ENCODE assay signal across 17 mouse cellular contexts in the genomic region with DNA sequence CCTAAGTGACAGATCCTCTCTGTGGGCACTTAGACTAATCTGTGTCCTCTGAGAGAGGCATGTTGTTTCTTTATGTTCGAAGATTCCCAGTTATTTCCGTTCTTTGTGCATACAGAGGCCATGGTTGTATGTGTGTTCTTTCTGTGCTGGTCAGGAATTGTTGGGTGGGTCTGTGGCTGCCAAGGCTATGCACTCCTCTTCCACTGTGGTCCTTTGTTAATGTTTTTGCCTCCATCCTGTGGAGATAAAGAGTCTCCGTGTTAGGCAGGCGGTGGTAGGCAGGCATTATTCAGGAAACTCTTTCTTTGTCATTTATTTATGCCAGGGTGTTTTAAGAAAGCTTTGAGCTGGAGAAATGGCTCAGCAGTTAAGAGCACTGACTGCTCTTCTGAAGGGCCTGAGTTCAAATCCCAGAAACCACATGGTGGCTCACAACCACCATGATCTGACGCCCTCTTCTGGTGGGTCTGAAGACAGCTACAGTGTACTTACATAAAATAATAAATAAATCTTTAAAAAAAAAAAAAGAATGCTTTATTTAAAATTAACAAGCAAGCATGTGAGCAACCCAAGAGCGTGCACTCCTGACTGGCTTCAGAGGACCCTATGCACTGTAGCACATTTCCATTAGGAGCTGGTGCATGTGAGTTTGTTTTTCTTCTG.
DNase-seq lines count a peak whose midpoint lies in the region; ATAC-seq and TF ChIP-seq lines count a peak whose summit lies in the region.
"Had no signal": no experiment of that assay in that cellular context is flagged by ENCODE, and none has a peak within 500 bp of the region (broad histone marks: within the 10 kb centered on the region; RNA-seq: fewer than 3 reads in every experiment).

No protein-coding gene starts in this region.

- peaks cover 2% of the 10 kb centered on the region; the same call in 1 of the 2 replicates for H3K36me3 ChIP-seq in heart, adult 2 months (ENCODE audit: control insufficient read depth, insufficient read depth, low read length)
- H3K36me3 ChIP-seq in lung, embryonic 15.5 days = no peaks in the 10 kb centered on the region
- no peaks in the 10 kb centered on the region for H3K36me3 ChIP-seq in hindbrain, postnatal 0 days (ENCODE audit: insufficient read depth, low read length)
- H3K36me3 ChIP-seq: hindbrain, embryonic 13.5 days; intestine, embryonic 15.5 days; midbrain, embryonic 13.5 days had no signal

- no peaks in the 10 kb centered on the region for H3K9me3 ChIP-seq in lung, embryonic 15.5 days
- no peaks in the 10 kb centered on the region for H3K9me3 ChIP-seq in hindbrain, postnatal 0 days (ENCODE audit: low read length)
- H3K9me3 ChIP-seq: hindbrain, embryonic 13.5 days; intestine, embryonic 15.5 days; midbrain, embryonic 13.5 days had no signal

- peaks cover 2% of the 10 kb centered on the region for H3K4me1 ChIP-seq in heart, adult 2 months (ENCODE audit: control insufficient read depth, insufficient read depth, low read length)
- H3K4me1 ChIP-seq in lung, embryonic 15.5 days = 0 out of 2 replicates have a peak, but pooled peaks cover 4% of the 10 kb centered on the region
- H3K4me1 ChIP-seq in lung, adult 2 months (ENCODE audit: control insufficient read depth, insufficient read depth, low read length) = peaks cover 18% of the 10 kb centered on the region; the same call in 1 of the 2 replicates
- no peaks in the 10 kb centered on the region for H3K4me1 ChIP-seq in hindbrain, postnatal 0 days (ENCODE audit: insufficient read depth, low read length)

- TF ChIP-seq CTCF in heart, adult 2 months (IDR thresholded peaks at IDR 0.05) = peak; percentile 46
- TF ChIP-seq CTCF in lung, adult 2 months (IDR thresholded peaks at IDR 0.05; ENCODE audit: insufficient read depth, low read length) = no peak
- TF ChIP-seq CTCF in hindbrain, postnatal 0 days (IDR thresholded peaks at IDR 0.05; ENCODE audit: low read depth) = no peak

- no peak overlapping the region for H3K4me3 ChIP-seq in heart, adult 2 months
- no peak overlapping the region for H3K4me3 ChIP-seq in lung, embryonic 15.5 days
- H3K4me3 ChIP-seq in lung, adult 2 months (replicated peaks; ENCODE audit: extremely low read depth, low read depth, low read length) = no peak overlapping the region
- no peak overlapping the region for H3K4me3 ChIP-seq in hindbrain, postnatal 0 days (ENCODE audit: low read length)
- H3K4me3 ChIP-seq: hindbrain, embryonic 13.5 days; intestine, embryonic 15.5 days; midbrain, embryonic 13.5 days had no signal

- H3K27me3 ChIP-seq in heart, adult 2 months (ENCODE audit: control insufficient read depth, insufficient read depth, low read length) = no peaks in the 10 kb centered on the region
- H3K27me3 ChIP-seq in lung, embryonic 15.5 days = no peaks in the 10 kb centered on the region
- H3K27me3 ChIP-seq in hindbrain, postnatal 0 days (ENCODE audit: insufficient read depth, low read length) = no peaks in the 10 kb centered on the region
- H3K27me3 ChIP-seq: hindbrain, embryonic 13.5 days; intestine, embryonic 15.5 days; midbrain, embryonic 13.5 days had no signal

- DNase-seq in heart, adult 2 months = no peak
- no peak for DNase-seq in heart, adult 9 months (ENCODE audit: low spot score in 2 of 2)
- DNase-seq in lung, adult 2 months = no peak
- DNase-seq in ZHBTc4 (ENCODE audit: low read depth, low spot score) = peak; percentile 57
- peak; percentile 56 for DNase-seq in lung, postnatal 36 days
- no peak for DNase-seq in hindbrain, postnatal 0 days (ENCODE audit: low spot score)
- DNase-seq: cerebellum, postnatal 10 days; heart, postnatal 10 days; kidney, postnatal 14 days; thymus, adult 2 months had no signal

- intact Hi-C loops in heart, adult 2 months (cut with DNase I) = loop anchor here (5.0 kb wide), 1 partner anchor 44 kb away; no protein-coding TSS in a partner anchor

- H3K79me2 ChIP-seq in heart, adult 2 months (replicated peaks; ENCODE audit: control insufficient read depth, insufficient read depth, low read length) = 0 out of 2 replicates have a peak, but pooled peaks cover 2% of the 10 kb centered on the region

- peak; percentile 52; the same call in 1 of the 2 replicates for ATAC-seq in lung, embryonic 15.5 days (ENCODE audit: borderline replicate concordance, extremely low read depth, low FRiP score, low TSS enrichment)
- ATAC-seq in monocyte, adult 5-6 weeks (replicated peaks; ENCODE audit: insufficient number of reproducible peaks, low FRiP score, low TSS enrichment, poor library complexity, severe bottlenecking) = no peak
- no peak for ATAC-seq in hindbrain, postnatal 0 days
- ATAC-seq: forebrain, embryonic 14.5 days; intestine, embryonic 15.5 days; midbrain, embryonic 13.5 days had no signal

- no peak overlapping the region for H3K27ac ChIP-seq in heart, adult 2 months
- H3K27ac ChIP-seq in lung, embryonic 15.5 days = no peak overlapping the region
- H3K27ac ChIP-seq in hindbrain, postnatal 0 days = no peak overlapping the region
- H3K27ac ChIP-seq: hindbrain, embryonic 13.5 days; intestine, embryonic 15.5 days; macrophage; midbrain, embryonic 13.5 days had no signal

- H3K9ac ChIP-seq in heart, adult 2 months (ENCODE audit: low read depth, low read length) = no peak overlapping the region
- no peak overlapping the region for H3K9ac ChIP-seq in lung, embryonic 15.5 days
- no peak overlapping the region for H3K9ac ChIP-seq in hindbrain, postnatal 0 days (replicated peaks; ENCODE audit: low read length)
- H3K9ac ChIP-seq: hindbrain, embryonic 13.5 days; intestine, embryonic 15.5 days; midbrain, embryonic 13.5 days had no signal

- TF ChIP-seq EP300 in heart, adult 2 months (IDR thresholded peaks at IDR 0.05; ENCODE audit: insufficient read depth, low read depth, low read length) = no peak

- WGBS in heart, adult 2 months = 68% methylated on average over 6 of the region's 6 CpGs
- WGBS in lung, embryonic 15.5 days = 74% methylated on average over 6 of the region's 6 CpGs
- WGBS in lung, adult 2 months = 64% methylated on average over 6 of the region's 6 CpGs
- WGBS in hindbrain, postnatal 0 days = 81% methylated on average over 6 of the region's 6 CpGs

- TF ChIP-seq POLR2A in heart, adult 2 months (IDR thresholded peaks at IDR 0.05; ENCODE audit: insufficient read depth, low read depth, low read length) = no peak
- no peak for TF ChIP-seq POLR2A in lung, adult 2 months (IDR thresholded peaks at IDR 0.05; ENCODE audit: borderline replicate concordance, extremely low read depth, low read depth, low read length)

- H3K4me2 ChIP-seq in lung, embryonic 15.5 days = no peak overlapping the region
- H3K4me2 ChIP-seq in hindbrain, postnatal 0 days (ENCODE audit: low read depth, low read length) = no peak overlapping the region
- H3K4me2 ChIP-seq: hindbrain, embryonic 13.5 days; intestine, embryonic 15.5 days; midbrain, embryonic 13.5 days had no signal

Comparison
In these comparisons a context has a peak if more than half of its experiments do, and no peak if none do; other contexts are left out.
1. DNase-seq: peak in ZHBTc4 (single experiment) and lung, postnatal 36 days (single experiment); none in heart, adult 2 months (0 of 2), heart, adult 9 months (0 of 2), lung, adult 2 months (single experiment) and hindbrain, postnatal 0 days (single experiment).